Mouse (Mus musculus) CH12.LX (cell line): ENCODE data around the gene Rbm44.

ENCODE experiments used
- CHD2 ChIP-seq: IDR thresholded peaks from 2 replicates; pipeline ENCODE4 v1.6.1; 2011; ENCODE audit warnings: low read length, improper control_type of control experiment
- CTCF ChIP-seq, 2 experiments: IDR thresholded peaks in 1 of 2; conservative IDR thresholded peaks in 1 of 2; 2 replicates each; pipeline ENCODE4 v1.5.1; 2011 to 2012; ENCODE audit warnings: low read depth in 2 of 2, low read length in 2 of 2, improper control_type of control experiment in 1 of 2, inconsistent platforms in 1 of 2, mild to moderate bottlenecking in 1 of 2, moderate library complexity in 1 of 2
- POLR2A ChIP-seq: IDR thresholded peaks from 2 replicates; pipeline ENCODE4 v1.6.1; 2011; ENCODE audit warnings: low read depth, mild to moderate bottlenecking, improper control_type of control experiment, low read length
- USF1 ChIP-seq: IDR thresholded peaks from 2 replicates; pipeline ENCODE4 v1.6.1; 2014; ENCODE audit warnings: low read depth, mild to moderate bottlenecking, inconsistent platforms, low read length, improper control_type of control experiment
- ZC3H11A ChIP-seq: IDR thresholded peaks from 2 replicates; pipeline ENCODE4 v1.6.1; 2012; ENCODE audit warnings: low read depth, mild to moderate bottlenecking, inconsistent platforms, low read length, improper control_type of control experiment

- TF ChIP-seq POLR2A (no peak), CHD2 (no peak), ZC3H11A (no peak), USF1 (no peak), CTCF (conservative IDR thresholded peaks at IDR 0.05 in 1 of 2, IDR thresholded peaks at IDR 0.05 in 1 of 2; ENCODE audit: low read depth in 2 of 2, low read length in 2 of 2) (no peak)
Observed at GRCm38 (mm10) chr1:91206336-91206735, 61.4 kb downstream of the Rbm44 start.
